Mouse (Mus musculus) G1E (cell line): Measurements from ENCODE around the gene Perm1.

Experiments
- CTCF ChIP-seq: IDR thresholded peaks from 2 replicates; pipeline ENCODE4 v1.5.1; 2012; ENCODE audit warnings: low read depth, low read length, inconsistent platforms, mixed read lengths
- GATA1 ChIP-seq: IDR thresholded peaks from 2 replicates; pipeline ENCODE4 v1.6.1; 2012; ENCODE audit warnings: borderline replicate concordance, low read length, inconsistent platforms, mixed read lengths
- GATA2 ChIP-seq: IDR thresholded peaks from 2 replicates; pipeline ENCODE4 v1.6.1; 2012; ENCODE audit warnings: low read depth, low read length, inconsistent platforms, borderline replicate concordance
- POLR2AphosphoS5 ChIP-seq: IDR thresholded peaks from 2 replicates; pipeline ENCODE4 v1.6.1; 2012; ENCODE audit warnings: low read depth, low read length, inconsistent platforms; ENCODE audit not compliant: insufficient replicate concordance

GRCm38 (mm10) chr4:156177630-156178029 lies 38.0 kb upstream of the Perm1 start:
- TF ChIP-seq POLR2AphosphoS5 (no peak), CTCF (no peak), GATA1 (no peak), GATA2 (no peak)
